Comparison of ENCODE assay signal across 12 mouse cellular contexts in the genomic region with DNA sequence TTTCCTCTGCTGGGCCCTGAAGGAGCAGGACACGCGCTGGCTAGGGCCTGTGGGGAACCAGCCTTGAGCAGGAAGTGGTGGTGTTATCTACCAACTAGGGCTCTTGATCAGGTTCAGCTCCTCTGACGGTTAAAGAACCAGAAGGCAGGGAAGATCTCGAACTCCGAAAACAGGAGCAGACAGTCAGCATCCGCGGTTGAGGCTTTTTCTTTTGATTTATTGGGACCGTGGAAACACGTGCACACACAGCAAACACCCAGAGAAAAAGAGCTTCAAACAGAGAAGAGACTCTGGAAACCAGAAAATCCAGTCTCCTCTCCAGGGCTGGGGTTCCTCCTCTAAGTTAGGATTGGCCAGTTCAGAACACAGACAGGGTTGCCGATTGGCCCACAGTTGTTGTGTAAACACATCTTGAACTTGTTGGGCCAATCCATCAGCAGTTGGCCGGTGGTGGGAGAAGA. TPM values are rescaled to one million over a fixed set of nuclear protein-coding genes. Genes with fewer than 3 reads are reported as not detected.
A peak's percentile ranks its signal among the peaks of the same experiment; 100 is the strongest.
DNase-seq lines count a peak whose midpoint lies in the region; ATAC-seq and TF ChIP-seq lines count a peak whose summit lies in the region.
"Had no signal": no experiment of that assay in that cellular context is flagged by ENCODE, and none has a peak within 500 bp of the region (broad histone marks: within the 10 kb centered on the region; RNA-seq: fewer than 3 reads in every experiment).

No protein-coding gene starts in this region.

- H3K9me3 ChIP-seq in liver, embryonic 12.5 days (replicated peaks): no peaks in the 10 kb centered on the region
- H3K9me3 ChIP-seq in stomach, postnatal 0 days (ENCODE audit: control insufficient read depth, low read length): no peaks in the 10 kb centered on the region
- H3K9me3 ChIP-seq: hindbrain, embryonic 15.5 days; midbrain, embryonic 10.5 days had no signal

- H3K9ac ChIP-seq in liver, embryonic 12.5 days: no peak overlapping the region
- no peak overlapping the region for H3K9ac ChIP-seq in stomach, postnatal 0 days (ENCODE audit: low read length)
- H3K9ac ChIP-seq: hindbrain, embryonic 15.5 days had no signal

- H3K36me3 ChIP-seq in thymus, adult 2 months (ENCODE audit: control insufficient read depth, insufficient read depth, low read length): no peaks in the 10 kb centered on the region
- H3K36me3 ChIP-seq in liver, embryonic 12.5 days: no peaks in the 10 kb centered on the region
- H3K36me3 ChIP-seq in stomach, postnatal 0 days (ENCODE audit: control insufficient read depth, insufficient read depth, low read length): no peaks in the 10 kb centered on the region
- H3K36me3 ChIP-seq: hindbrain, embryonic 15.5 days; midbrain, embryonic 10.5 days had no signal

- 10% methylated on average over 11 of the region's 11 CpGs for WGBS in thymus, adult 2 months
- WGBS in liver, embryonic 12.5 days (ENCODE audit: insufficient replicate concordance): 15% methylated on average over 11 of the region's 11 CpGs
- WGBS in stomach, postnatal 0 days: 29% methylated on average over 11 of the region's 11 CpGs

- no peak for TF ChIP-seq POLR2A in thymus, adult 2 months (IDR thresholded peaks at IDR 0.05; ENCODE audit: control insufficient read depth, extremely low read depth, insufficient read depth, low read length, poor library complexity)

- H3K4me1 ChIP-seq in thymus, adult 2 months (replicated peaks; ENCODE audit: control insufficient read depth, insufficient read depth, low read length): peaks cover 20% of the 10 kb centered on the region
- peaks cover 41% of the 10 kb centered on the region for H3K4me1 ChIP-seq in liver, embryonic 12.5 days
- H3K4me1 ChIP-seq in stomach, postnatal 0 days (replicated peaks; ENCODE audit: control insufficient read depth, insufficient read depth): peaks cover 6% of the 10 kb centered on the region

- H3K4me2 ChIP-seq in liver, embryonic 12.5 days: peak overlapping the region; percentile 11; the same call in 1 of the 2 replicates
- no peak overlapping the region; the same call in 1 of the 2 replicates for H3K4me2 ChIP-seq in stomach, postnatal 0 days (replicated peaks; ENCODE audit: low read depth)
- H3K4me2 ChIP-seq: hindbrain, embryonic 15.5 days had no signal

- ATAC-seq in liver, embryonic 12.5 days: no peak
- peak; percentile 18; the same call in 1 of the 2 replicates for ATAC-seq in stomach, postnatal 0 days (ENCODE audit: low FRiP score, low TSS enrichment)
- ATAC-seq: Patski had no signal

- intact Hi-C loops in left cerebral cortex, adult 2 months (cut with DNase I): no loop called here

- TF ChIP-seq CTCF in thymus, adult 2 months (IDR thresholded peaks at IDR 0.05; ENCODE audit: borderline replicate concordance, control insufficient read depth, extremely low read depth, insufficient read depth, low read length, poor library complexity): no peak
- TF ChIP-seq CTCF in stomach, postnatal 0 days (IDR thresholded peaks at IDR 0.05; ENCODE audit: low read depth): no peak
- no peak for TF ChIP-seq CTCF in left cerebral cortex, adult 2 months (IDR thresholded peaks at IDR 0.05)

- no peak overlapping the region for H3K4me3 ChIP-seq in thymus, adult 2 months (ENCODE audit: control insufficient read depth, insufficient read depth, low read length)
- H3K4me3 ChIP-seq in liver, embryonic 12.5 days: no peak overlapping the region
- H3K4me3 ChIP-seq in stomach, postnatal 0 days (ENCODE audit: low read depth, low read length): no peak overlapping the region
- H3K4me3 ChIP-seq in left cerebral cortex, adult 2 months: no peak overlapping the region
- H3K4me3 ChIP-seq: hindbrain, embryonic 15.5 days; midbrain, embryonic 10.5 days had no signal

- TF ChIP-seq EP300 in stomach, postnatal 0 days (optimal IDR thresholded peaks at IDR 0.05): no peak

- peak; percentile 28 for DNase-seq in thymus, postnatal 14 days
- no peak for DNase-seq in thymus, adult 2 months
- peak; percentile 19 for DNase-seq in embryo, embryonic 9.5 days (ENCODE audit: extremely low spot score)
- DNase-seq in stomach, postnatal 0 days (ENCODE audit: low spot score): peak; percentile 48
- DNase-seq in left cerebral cortex, adult 18-20 months (ENCODE audit: low spot score in 2 of 2): no peak
- no peak for DNase-seq in left cerebral cortex, adult 2 months (ENCODE audit: extremely low spot score in 1 of 2, low spot score in 2 of 2)
- DNase-seq: layer of hippocampus, postnatal 36 days had no signal

- H3K27ac ChIP-seq in thymus, adult 2 months (ENCODE audit: control insufficient read depth, insufficient read depth, low read length): no peak overlapping the region
- H3K27ac ChIP-seq in liver, embryonic 12.5 days: no peak overlapping the region
- H3K27ac ChIP-seq in stomach, postnatal 0 days (replicated peaks): peak overlapping the region; percentile 71
- no peak overlapping the region for H3K27ac ChIP-seq in left cerebral cortex, adult 2 months
- H3K27ac ChIP-seq: hindbrain, embryonic 15.5 days; midbrain, embryonic 10.5 days had no signal

- no peaks in the 10 kb centered on the region for H3K27me3 ChIP-seq in thymus, adult 2 months (ENCODE audit: control insufficient read depth, insufficient read depth, low read length)
- peaks cover 58% of the 10 kb centered on the region for H3K27me3 ChIP-seq in liver, embryonic 12.5 days (replicated peaks)
- H3K27me3 ChIP-seq in stomach, postnatal 0 days (ENCODE audit: control insufficient read depth, insufficient read depth, low read length): no peaks in the 10 kb centered on the region
- H3K27me3 ChIP-seq: hindbrain, embryonic 15.5 days; Patski had no signal

RNA-seq across cellular contexts. Expression of gene Cyb561, which starts 6.4 kb away (rescaled TPM):
- polyA plus RNA-seq in thymus, adult 2 months (2012; rRNA removed): 6.1 and 9.4 TPM in 2 replicates
- polyA plus RNA-seq in liver, embryonic 12.5 days (2016; fragmentation: Nextera tagmentation; extraction: Ambion mirVana): 1.9 TPM in 2 replicates
- 56.1 and 58.3 TPM in 2 replicates for polyA plus RNA-seq in stomach, postnatal 0 days (2015; fragmentation: Nextera tagmentation; extraction: Ambion mirVana)
- 100 to 1,000 TPM; 102 TPM for total RNA-seq in left cerebral cortex, adult 18-20 months (2021)
- total RNA-seq in left cerebral cortex, adult 2 months (2021): 10 to 100 TPM; 87.9 to 92.8 TPM

RNA-seq across cellular contexts. Expression of gene Ace, which starts 21.0 kb away (rescaled TPM):
- polyA plus RNA-seq in thymus, adult 2 months (2012; rRNA removed): 8.0 and 10.2 TPM in 2 replicates
- 0.07 TPM in 2 replicates for polyA plus RNA-seq in liver, embryonic 12.5 days (2016; fragmentation: Nextera tagmentation; extraction: Ambion mirVana)
- 2.1 and 2.4 TPM in 2 replicates for polyA plus RNA-seq in stomach, postnatal 0 days (2015; fragmentation: Nextera tagmentation; extraction: Ambion mirVana)
- total RNA-seq in left cerebral cortex, adult 18-20 months (2021): 10 to 100 TPM; 14.3 to 18.6 TPM
- total RNA-seq in left cerebral cortex, adult 2 months (2021): 10 to 100 TPM in 1 of 2 experiments, 1 to 10 TPM in 1; 9.1 to 13.0 TPM
- total RNA-seq: granulocyte monocyte progenitor cell, adult 5-6 weeks had no signal

RNA-seq across cellular contexts. Expression of gene Ace3, which starts 47.8 kb away (rescaled TPM):
- polyA plus RNA-seq in thymus, adult 2 months (2012; rRNA removed): not detected in 2 replicates
- polyA plus RNA-seq in liver, embryonic 12.5 days (2016; fragmentation: Nextera tagmentation; extraction: Ambion mirVana): not detected in 2 replicates
- not detected in 2 replicates for polyA plus RNA-seq in stomach, postnatal 0 days (2015; fragmentation: Nextera tagmentation; extraction: Ambion mirVana)
- not detected for total RNA-seq in left cerebral cortex, adult 18-20 months (2021)
- total RNA-seq in left cerebral cortex, adult 2 months (2021): not detected
- total RNA-seq: granulocyte monocyte progenitor cell, adult 5-6 weeks; layer of hippocampus, postnatal 36 days had no signal
- polyA plus RNA-seq: hindbrain, embryonic 15.5 days; midbrain, embryonic 10.5 days; Patski had no signal

Comparison
In these comparisons a context has a peak if more than half of its experiments do, and no peak if none do; other contexts are left out.
1. DNase-seq: peak in thymus, postnatal 14 days (single experiment), embryo, embryonic 9.5 days (single experiment) and stomach, postnatal 0 days (single experiment); none in thymus, adult 2 months (single experiment), left cerebral cortex, adult 18-20 months (0 of 2) and left cerebral cortex, adult 2 months (0 of 2).